Mouse (Mus musculus): ENCODE measurements around the gene Slc35f3. TPM values are rescaled to one million over a fixed set of nuclear protein-coding genes. Genes with fewer than 3 reads are reported as not detected.
"Not testable (repeated sequence)": the region's sequence is repeated elsewhere in the genome, so short reads cannot be mapped to it uniquely, and the experiment has no call there.

Slc35f3 gene
- total RNA-seq, 2 experiments from 2014 or later = 42.4 to 45.3 TPM

DNA sequence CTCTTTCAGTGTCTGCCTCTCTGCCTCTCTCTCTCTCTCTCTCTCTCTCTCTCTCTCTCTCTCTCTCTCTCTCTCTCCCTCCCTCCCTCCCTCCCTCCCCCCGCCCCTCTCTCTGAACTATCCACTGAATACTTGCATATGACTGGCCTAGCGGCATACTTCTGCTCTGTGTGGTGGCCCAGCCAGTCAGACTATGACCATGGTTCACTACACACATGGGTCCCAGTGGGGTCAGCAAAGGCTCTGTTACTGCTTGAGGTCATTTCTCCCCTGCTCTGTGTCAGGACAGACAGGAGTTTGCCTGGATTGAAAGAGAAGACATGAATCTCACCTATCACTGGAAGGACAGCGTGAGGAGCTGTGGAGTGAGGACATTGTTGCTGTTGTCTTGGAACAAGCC lies 40.5 kb downstream of the Slc35f3 start:
- DNase-seq = no peak

DNA sequence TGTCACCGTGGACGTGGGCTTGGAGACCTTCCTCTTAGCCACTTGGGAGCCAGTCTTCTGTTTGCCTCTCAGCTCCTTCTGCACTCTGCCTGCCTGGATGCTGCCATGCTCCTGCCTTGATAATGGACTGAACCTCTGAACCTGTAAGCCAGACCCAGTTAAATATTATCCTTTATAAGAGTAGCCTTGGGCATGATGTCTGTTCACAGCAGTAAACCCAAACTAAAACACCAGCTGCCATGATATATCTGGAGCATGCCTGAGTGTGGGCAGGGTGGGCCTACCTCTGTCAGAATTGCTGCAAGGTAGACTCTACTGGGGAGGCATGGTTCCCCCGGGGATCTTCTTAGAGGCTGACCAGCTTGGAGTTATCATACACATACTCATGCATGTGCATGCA lies 41.0 kb downstream of the Slc35f3 start:
- no peak for DNase-seq

DNA sequence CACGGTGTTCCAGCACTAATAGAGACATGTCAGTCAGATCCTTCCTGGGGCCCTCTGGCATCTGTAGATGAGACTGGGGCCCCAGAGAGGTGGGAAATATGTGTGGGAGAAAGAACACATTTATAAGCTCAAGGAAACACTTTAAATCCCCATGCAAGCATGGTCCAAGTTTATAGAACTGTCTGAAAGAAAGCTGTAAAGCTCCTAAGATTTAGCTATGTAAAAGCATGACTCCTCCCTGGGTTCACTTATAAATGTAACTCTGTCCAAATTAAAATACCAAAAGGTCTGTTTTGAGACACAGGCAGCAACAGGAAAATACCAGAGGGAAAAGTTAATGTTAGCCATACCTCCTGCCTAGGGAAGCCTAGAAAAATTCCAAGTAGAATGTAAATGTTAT lies 42.8 kb downstream of the Slc35f3 start:
- DNase-seq = no peak

DNA sequence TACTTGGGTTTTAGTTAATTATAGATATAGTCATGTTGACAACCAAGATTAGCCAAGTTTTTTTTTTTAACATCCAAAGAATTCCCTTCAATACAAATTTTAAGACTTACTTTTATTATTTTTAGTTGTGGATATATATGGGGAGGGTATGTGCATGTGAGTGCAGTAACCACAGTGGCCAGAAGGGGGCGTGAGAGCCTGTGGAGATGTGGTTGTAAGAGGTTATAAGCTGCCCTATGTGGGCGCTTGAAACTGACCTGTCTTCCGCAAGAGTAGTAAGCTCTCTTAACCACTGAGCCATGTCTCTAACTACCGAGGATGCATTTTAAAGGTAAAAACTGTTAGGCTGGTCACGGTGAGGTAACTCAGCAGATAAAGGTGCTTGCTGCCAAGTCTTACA lies 45.1 kb downstream of the Slc35f3 start:
- no peak for DNase-seq

DNA sequence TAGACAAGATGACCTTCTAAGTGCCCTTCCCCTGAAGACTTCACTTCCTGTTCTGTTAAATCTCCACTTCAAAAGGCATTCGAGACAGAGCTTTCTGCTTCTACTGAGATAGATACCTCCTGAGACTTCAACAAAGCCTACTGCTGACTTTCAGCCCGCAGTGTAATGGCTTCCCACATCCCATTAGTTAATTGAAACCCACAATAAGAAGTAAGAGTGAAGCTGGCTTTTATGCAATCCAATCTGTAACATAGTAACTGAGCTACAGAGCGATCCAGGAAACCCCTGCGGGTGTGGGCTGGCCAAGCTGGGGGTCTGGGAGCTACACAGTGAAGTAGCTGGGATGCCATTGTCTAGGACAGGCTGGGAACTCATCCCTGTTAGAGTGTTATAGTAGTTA lies 46.7 kb downstream of the Slc35f3 start:
- no peak for DNase-seq

DNA sequence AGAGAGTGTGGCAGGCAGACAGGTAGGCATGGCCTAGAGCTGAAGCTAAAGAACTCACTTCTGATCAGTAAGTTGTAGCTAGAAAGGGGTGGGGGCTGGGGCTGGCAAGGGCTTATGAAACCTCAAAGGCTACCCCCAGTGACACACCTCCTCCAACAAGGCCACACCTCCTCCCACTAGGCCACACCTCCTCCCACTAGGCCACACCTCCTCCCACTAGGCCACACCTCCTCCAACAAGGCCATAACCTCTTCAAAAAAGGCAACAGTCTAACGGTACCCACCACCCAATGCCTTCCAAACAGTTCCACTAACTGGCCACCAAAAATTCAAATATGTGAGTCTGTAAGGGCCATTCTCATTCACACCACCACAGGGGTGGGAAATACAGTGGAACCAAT lies 54.9 kb downstream of the Slc35f3 start:
- no peak for DNase-seq

DNA sequence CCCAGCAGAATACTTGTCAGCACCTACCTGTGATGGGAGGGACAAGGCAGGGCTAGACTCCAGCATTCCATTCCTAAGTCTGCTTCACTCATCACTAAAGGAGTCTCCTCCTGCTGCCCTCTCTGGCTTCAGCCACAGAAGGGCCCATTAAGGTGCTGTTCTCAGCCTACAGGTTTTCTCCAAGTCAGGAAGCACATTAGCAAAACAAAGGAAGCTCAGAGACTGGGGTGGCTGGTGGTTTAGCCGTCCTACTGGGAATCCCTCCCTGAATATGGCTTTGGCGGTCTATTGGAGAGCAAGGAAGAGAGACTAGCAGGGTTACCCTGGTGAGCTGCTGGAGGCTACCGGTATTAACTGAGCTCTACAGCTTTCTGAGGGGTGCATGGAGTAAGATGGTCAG lies 59.6 kb downstream of the Slc35f3 start:
- no peak for DNase-seq

DNA sequence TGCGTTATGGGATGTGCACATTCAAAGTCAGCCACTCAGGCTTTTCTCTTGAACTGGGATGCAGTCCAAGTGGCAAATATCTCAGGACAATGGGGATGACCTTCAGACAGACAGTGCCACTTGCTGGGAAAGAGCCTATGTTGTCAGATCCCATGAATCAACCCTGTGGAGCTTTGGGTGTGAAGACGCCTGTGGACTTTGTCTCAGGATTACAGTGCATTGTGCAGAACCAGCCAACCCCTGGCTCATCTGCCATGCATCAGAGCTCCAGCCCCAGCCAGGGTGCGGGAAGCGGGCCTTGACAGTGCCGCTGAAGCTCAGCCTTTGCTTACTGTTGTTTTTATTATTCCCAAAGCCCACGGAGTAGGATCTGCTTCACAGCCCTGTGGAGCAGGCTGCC lies 60.9 kb downstream of the Slc35f3 start:
- no peak for DNase-seq

DNA sequence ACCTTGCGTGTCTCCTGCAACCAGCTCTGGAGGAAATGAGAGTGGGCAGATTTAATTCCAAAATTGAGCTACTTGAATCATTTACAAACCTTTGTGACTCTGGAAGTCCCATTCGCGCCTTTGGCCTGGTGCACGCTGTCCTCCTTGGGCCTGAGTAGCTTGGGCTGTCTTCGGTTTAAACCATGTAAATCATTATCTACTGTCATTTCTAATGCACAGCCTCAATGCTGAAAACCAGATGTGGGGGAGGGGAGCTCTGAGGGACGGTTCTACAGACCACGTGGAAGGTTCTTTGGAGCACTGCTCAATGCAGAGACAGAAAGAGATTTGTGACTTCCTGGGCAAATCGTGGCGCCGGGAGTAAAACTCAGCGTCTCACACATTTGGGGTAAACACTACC lies 61.7 kb downstream of the Slc35f3 start:
- no peak for DNase-seq

DNA sequence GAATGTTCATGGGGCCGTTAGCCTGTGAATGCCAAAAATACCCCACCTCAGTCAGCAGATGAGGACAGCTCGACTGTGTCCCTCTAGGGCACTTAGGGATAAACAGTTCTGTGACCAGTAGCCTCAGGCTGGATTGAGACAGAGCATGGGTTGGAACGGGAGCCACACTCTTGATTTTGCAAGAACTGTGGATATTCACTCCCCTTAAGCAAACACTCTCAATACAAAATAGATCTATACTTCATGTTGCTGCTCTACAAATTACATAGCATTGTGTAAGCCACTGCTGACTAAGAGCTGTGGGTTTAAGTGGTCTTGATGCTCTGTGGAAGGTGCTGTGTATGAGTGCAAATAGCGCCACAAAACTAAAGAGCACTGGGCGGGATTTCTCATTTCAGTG lies 62.3 kb downstream of the Slc35f3 start:
- DNase-seq = no peak

DNA sequence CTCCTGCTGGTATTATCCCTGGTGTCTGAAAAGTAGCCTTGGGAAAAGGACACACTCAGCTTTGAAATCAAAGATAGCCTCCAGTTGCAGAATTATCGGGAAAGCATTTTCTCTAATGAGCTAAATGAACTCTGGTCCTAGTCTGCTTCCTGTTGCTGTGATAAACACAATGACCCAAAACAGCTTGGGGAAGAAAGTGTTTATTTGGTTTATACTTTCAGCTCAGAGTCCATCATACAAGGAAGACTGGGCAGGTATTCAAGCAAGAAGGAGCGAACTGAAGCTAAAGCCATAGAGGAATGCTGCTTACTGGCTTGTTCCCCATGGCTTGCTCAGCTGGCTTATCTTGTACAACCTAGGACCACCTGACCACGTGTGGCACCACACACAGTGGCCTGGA lies 67.9 kb downstream of the Slc35f3 start:
- DNase-seq = no peak

DNA sequence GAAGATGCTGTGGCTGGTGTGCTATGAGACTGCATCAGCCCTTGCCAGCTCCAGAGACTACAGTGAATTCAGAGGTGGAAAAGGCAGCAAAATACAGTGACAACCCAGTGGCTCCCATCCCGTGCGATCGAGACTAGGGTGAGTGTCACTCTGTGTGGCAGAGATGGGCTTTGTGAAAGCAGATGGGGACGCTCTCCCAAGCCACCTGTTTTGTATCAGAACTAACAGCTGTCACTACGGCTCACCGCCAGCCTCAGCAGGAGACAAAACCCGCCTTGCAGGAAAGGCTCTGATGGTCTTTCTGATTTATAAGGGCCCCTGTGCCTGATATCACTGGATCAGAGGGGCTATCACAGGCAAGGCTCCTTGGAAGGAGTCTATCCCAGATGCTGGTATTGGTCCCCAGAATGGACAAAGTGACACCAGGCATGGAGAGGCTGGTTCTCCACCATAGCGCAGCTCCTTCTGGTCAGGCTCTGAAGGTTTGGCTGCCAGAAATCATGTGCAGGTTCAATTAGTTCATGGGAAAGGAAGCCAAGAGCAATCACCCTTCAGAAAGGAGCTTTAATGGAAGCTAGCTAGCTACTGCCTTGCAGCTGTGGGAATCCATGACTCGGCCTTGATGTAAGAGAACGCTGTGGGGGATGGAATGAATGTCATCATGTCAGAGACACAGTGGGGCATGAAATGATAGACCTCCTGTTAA lies 70.1 kb downstream of the Slc35f3 start:
- DNase-seq = peak; percentile 50 to 56

DNA sequence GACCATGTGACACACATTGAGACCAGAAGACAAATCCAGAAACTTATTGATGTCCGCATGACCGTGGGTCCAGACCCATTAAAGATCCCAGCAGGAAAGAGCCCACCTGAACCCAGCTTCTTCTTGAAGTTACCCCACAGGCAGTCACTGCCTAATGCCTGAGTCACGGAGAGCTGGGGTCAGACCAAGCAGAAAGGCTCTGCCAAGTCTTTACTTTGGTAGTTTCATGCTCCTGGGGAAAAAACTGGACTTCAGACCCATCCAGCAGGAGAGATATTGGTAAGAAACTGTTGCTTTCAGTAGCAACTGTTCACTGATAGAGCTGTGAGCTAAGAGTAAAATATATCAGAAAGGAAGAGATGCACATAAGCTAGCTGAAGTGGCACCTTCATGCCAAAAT lies 73.5 kb downstream of the Slc35f3 start:
- no peak for DNase-seq

DNA sequence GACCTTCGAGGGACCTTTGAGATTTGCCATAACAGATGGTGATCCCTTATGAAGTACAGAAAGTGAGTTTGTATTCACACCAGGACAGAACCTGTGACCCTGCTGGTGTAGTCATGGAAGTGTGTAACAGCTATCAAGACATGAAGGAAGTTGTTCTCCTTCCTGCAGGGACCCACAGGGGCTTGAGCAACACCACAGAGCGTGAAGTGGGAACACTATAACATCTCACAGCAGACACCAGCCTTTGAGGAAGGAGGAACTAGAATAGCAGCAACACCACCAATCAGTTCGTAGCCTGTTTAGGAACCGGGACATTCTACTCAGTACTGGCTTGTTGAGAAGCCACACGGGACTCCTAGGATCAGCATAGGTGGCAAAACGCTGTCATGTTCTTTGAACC lies 81.2 kb downstream of the Slc35f3 start:
- no peak for DNase-seq

DNA sequence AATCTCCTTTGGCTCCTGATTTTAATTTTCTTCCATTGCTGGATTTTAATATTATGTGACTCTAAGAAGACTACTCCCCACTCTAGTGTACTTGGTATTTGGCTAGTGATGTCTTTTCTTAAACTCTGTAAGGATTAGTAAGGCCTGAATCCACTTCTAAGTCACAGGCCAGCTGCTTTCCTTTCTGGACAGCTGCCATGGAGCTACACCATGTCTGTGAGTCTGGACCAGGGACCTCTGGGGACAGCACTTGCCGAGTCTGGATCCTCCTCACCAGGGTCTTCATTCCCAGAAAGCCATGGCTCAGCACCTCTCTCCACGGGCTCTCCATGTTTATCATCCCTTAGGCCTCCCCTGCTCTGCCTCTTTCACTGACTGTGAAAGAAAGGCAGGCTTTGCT lies 81.8 kb downstream of the Slc35f3 start:
- no peak for DNase-seq

DNA sequence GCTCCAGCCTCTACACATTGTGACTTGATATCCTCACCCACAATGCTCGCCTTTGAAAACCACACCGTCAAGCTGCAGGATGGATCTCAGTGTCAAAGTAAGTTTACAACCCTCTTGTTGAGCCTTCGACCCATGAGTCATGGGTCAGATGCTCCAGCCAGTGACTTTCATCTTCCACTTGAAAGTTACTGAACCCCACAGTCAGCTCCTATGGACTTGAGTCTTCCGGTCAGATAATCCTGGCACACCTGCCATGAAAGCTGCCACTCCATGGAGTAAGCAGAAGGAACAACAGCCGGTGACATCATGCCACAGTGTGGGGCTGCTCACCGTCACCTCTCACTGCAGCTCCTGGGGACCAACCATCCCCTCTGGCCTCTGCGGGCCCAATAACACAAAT lies 82.9 kb downstream of the Slc35f3 start:
- DNase-seq = no peak

DNA sequence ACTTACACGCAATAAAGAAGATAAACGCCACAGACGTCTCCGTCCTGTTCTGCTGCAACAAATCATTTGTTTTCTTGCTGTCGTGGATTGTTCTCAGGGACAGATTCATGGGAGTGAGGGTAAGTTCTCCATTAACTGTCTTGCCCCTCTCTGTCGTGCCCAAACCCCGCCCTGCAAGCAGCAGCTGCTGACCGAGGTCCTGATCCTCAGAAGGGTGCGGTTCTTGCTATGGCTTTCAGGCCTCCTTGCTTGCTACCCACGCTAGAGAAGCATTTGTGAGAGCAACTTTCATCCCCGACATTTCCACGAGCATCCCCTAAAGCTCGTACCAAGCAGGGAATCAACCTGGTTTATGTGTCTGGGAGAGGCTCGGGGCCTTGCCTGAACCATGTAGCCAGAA lies 83.9 kb downstream of the Slc35f3 start:
- DNase-seq = no peak

DNA sequence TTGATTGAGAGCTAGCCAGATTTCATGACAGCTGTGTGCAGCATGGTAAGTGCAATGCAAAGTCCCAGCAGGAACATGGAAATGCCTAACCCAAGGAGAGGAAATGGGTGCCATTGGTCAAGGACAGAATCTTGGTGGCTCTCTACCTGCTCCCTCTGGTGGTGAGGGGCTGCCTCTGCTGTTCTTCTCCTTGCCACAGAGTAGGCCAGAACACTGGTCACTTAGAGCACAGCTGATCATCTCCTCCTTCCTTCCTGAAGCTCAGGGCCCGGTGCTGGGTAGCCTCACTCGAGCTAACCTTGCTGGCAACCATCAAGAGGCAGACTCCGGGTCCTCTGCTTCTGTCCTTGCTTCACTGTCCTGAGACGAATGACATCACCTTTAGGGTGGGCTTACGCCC lies 84.4 kb downstream of the Slc35f3 start:
- DNase-seq = peak; percentile 27 to 40

DNA sequence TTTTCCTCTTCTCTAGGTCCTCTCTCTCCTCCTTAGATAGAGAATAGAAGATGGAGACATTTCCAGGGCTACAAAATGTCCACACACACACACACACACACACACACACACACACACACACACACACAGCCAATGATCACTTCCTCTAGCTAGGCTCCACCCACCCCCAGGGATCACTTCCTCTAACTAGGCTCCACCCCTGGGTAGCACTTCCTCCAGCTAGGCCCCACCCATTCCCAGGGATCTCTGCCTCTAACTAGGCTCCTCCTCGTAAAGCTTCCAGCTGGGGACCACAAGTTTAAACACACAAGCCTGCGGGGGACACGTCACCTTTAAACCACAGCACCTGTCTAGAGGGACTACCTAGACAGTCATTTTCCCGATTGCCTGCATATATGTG lies 89.2 kb downstream of the Slc35f3 start:
- no peak for DNase-seq

DNA sequence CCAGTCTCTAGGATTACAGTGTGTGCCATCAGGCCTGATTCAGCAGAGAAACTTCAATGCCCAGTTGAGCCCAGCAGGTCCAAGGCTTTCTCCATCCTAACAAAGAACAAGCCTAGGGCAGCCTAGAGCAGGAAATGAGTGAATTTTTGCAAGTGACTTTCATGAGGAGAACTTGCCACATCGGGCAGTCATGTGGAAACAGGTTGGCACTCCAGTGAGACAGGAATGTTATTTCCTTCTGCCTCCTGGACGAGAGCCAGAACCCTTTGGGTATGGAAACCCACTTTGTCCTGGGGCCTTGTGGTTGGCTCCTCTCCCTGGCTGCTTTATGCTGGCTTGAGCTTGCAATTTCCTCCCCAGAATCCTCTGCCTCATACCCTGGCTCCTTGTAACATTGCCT lies 93.2 kb downstream of the Slc35f3 start:
- DNase-seq = no peak

DNA sequence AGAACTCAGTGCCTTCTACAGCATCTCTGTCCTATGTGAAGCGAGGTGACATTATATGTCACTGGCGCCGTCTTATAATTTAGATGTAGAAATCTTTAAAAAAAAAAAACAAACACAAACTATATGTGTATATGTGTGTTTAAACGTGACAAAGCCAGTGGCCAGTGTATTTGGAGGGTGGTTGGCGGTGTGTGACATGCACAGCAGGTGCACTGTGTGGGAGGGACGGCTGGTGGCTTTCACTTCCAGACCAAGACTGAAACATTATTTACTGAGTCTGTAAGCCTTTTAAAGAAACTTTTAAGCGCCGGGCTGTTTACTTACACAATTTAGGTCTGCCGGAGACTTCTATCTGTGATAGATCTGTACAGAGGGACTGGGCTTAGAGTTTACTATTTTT lies 97.0 kb downstream of the Slc35f3 start:
- no peak for DNase-seq

DNA sequence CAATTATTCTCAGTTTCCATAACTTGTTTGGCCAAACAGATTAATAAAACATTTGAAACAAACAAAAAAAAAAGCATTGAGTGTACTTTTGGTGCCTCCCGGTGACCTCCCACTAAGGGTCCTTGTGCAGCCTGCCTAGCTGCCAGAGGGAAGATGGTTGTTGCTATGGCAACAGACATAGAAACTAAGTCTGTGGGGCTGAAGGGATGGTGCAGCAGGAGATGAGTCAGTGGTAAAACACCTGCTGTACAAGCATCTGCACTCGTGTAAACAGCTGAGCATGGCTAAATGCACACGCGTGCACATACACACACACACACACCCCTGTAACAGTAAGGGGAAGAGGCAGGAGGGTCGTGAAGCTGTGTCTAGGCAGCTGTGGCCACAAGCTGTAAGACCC lies 97.6 kb downstream of the Slc35f3 start:
- DNase-seq = no peak

DNA sequence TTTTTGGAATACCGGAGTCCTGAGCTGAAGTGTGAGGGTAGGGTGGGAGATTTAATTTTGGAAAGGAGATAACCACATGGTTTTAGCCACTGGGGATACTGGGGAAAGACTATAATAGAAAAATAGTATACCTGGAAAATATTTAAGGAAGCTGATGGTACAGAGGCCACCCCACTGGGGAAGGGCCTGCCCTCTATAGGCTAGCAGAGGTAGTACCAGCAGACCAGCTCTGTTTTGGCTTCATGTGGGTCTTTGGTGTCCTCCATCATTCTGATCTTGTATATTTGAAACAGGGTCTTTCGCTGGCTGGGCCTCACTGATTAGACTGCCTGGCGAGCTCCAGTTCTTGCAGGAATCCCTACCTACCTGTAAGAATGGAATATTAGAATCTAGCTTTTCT lies 100.0 kb downstream of the Slc35f3 start:
- no peak for DNase-seq

DNA sequence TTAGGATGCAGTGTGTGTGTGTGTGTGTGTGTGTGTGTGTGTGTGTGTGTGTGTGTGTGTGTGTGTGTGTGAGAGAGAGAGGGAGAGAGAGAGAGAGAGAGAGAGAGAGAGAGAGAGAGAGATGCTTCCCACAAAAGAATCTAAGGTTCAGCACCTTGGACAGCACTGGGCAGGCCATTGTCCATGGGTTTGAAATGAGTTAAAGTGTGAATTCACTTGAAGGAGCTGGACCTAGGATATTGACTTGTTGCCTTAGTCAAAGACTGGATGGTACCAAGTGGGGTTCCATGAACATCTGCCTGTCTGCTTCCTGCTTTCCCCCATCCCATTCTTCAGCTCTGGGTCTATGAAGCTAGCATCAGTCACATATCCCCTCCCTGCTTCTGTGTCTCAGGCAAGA lies 106.2 kb downstream of the Slc35f3 start:
- DNase-seq = not testable (repeated sequence)

DNA sequence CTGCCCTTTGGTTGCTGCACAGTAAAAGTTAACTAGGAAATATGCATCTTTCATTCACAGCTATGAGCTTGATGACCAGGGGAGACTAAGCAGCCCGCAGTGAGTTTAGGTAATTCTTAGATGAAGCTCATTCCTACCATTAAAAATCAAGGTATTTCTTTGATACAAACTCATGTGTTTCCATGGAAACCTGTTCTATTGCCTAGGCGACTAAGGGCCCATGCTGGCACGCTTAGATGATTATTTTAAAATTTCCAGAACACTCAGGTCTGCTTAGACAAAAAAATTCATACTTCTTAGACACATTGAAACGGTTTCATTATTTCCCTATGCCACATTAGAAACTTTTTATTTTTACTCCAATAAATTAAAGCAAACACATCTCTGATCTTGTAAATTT lies 106.7 kb downstream of the Slc35f3 start:
- DNase-seq = no peak

All from layer of hippocampus, postnatal 36 days (tissue).